Mouse (Mus musculus) retina, adult 2 months (tissue): Measurements from ENCODE around the gene Hspa2.

Experiments used
- DNase-seq: peaks from one replicate; pipeline ENCODE4 v3.0.0-alpha.2; 2012; ENCODE audit warnings: low read depth, low spot score

Gene Hspa2

GRCm38 (mm10) chr12:76403886-76404537, at the start of gene Hspa2:
TSS of gene Hspa2 (plus strand) at chr12:76404176.
- DNase-seq: peak; percentile 94

- no peak for DNase-seq
These were observed 43.1 kb upstream of the Hspa2 start for GRCm38 (mm10) chr12:76360868-76361267.

GRCm38 (mm10) chr12:76361405-76362302, 42.3 kb upstream of the Hspa2 start:
- no peak for DNase-seq

- DNase-seq: no peak
These were observed 41.7 kb upstream of the Hspa2 start for GRCm38 (mm10) chr12:76362303-76362676.

- no peak for DNase-seq
These were observed 37.7 kb upstream of the Hspa2 start for GRCm38 (mm10) chr12:76366276-76366675.

- no peak for DNase-seq
These were observed 36.6 kb upstream of the Hspa2 start for GRCm38 (mm10) chr12:76367096-76367995.

GRCm38 (mm10) chr12:76368201-76368789, 35.7 kb upstream of the Hspa2 start:
- DNase-seq: no peak

GRCm38 (mm10) chr12:76368790-76369205, 35.2 kb upstream of the Hspa2 start:
- DNase-seq: no peak

GRCm38 (mm10) chr12:76369206-76369977, 34.6 kb upstream of the Hspa2 start, which contains the start of gene Zbtb25:
TSS of gene Zbtb25 (minus strand) at chr12:76369602.
- DNase-seq: peak; percentile 74

- no peak for DNase-seq
These were observed 33.8 kb upstream of the Hspa2 start, which contains the start of gene Zbtb1 for GRCm38 (mm10) chr12:76369978-76370830. TSS of gene Zbtb1 (plus strand) at chr12:76370266.

- no peak for DNase-seq
These were observed 33.0 kb upstream of the Hspa2 start for GRCm38 (mm10) chr12:76370831-76371571.

GRCm38 (mm10) chr12:76372046-76372445, 31.9 kb upstream of the Hspa2 start:
- DNase-seq: no peak

GRCm38 (mm10) chr12:76372881-76373818, 30.8 kb upstream of the Hspa2 start:
- no peak for DNase-seq

- no peak for DNase-seq
These were observed 30.0 kb upstream of the Hspa2 start for GRCm38 (mm10) chr12:76373991-76374390.

- DNase-seq: no peak
These were observed 29.1 kb upstream of the Hspa2 start for GRCm38 (mm10) chr12:76374911-76375310.

GRCm38 (mm10) chr12:76375506-76375905, 28.5 kb upstream of the Hspa2 start:
- no peak for DNase-seq

GRCm38 (mm10) chr12:76376649-76377048, 27.3 kb upstream of the Hspa2 start:
- no peak for DNase-seq

- no peak for DNase-seq
These were observed 26.9 kb upstream of the Hspa2 start for GRCm38 (mm10) chr12:76377059-76377458.
